ENCODE assay signal across 17 mouse cellular contexts in genomic region chr13:41376111-41376510, GRCm38 (mm10).
"Had no signal": no experiment of that assay in that cellular context is flagged by ENCODE, and none has a peak within 500 bp of the region (broad histone marks: within the 10 kb centered on the region; RNA-seq: fewer than 3 reads in every experiment).

No protein-coding gene starts in this region.

- H3K4me3 ChIP-seq: midbrain, embryonic 13.5 days; midbrain, embryonic 15.5 days; myocyte; neural tube, embryonic 13.5 days; neural tube, embryonic 15.5 days had no signal

- DNase-seq: lung, adult 18-20 months; lung, embryonic 14.5 days; lung, postnatal 10 days; lung, postnatal 4 days; retina, postnatal 1 day; right cerebral cortex, adult 18-20 months; right cerebral cortex, postnatal 25 days; right cerebral cortex, postnatal 4 days; spleen, adult 18-20 months; thymus, adult 18-20 months; thymus, postnatal 14 days; thymus, postnatal 36 days had no signal

- H3K27ac ChIP-seq: midbrain, embryonic 13.5 days; midbrain, embryonic 15.5 days; neural tube, embryonic 13.5 days; neural tube, embryonic 15.5 days had no signal

- H3K27me3 ChIP-seq: midbrain, embryonic 13.5 days; midbrain, embryonic 15.5 days; neural tube, embryonic 13.5 days; neural tube, embryonic 15.5 days had no signal

- H3K9me3 ChIP-seq: midbrain, embryonic 13.5 days; midbrain, embryonic 15.5 days; neural tube, embryonic 13.5 days; neural tube, embryonic 15.5 days had no signal

- H3K4me2 ChIP-seq: lung, embryonic 14.5 days; midbrain, embryonic 13.5 days; midbrain, embryonic 15.5 days; neural tube, embryonic 13.5 days; neural tube, embryonic 15.5 days had no signal

- ATAC-seq: midbrain, embryonic 15.5 days had no signal

- H3K4me1 ChIP-seq: midbrain, embryonic 15.5 days had no signal

- H3K9ac ChIP-seq: lung, embryonic 14.5 days; midbrain, embryonic 13.5 days; midbrain, embryonic 15.5 days; neural tube, embryonic 13.5 days; neural tube, embryonic 15.5 days had no signal

- H3K36me3 ChIP-seq: midbrain, embryonic 13.5 days; midbrain, embryonic 15.5 days; neural tube, embryonic 13.5 days; neural tube, embryonic 15.5 days had no signal
